Mouse (Mus musculus): ENCODE data around the gene Fam107b. TPM values are rescaled to one million over a fixed set of nuclear protein-coding genes. Genes with fewer than 3 reads are reported as not detected.
"Not testable (repeated sequence)": the region's sequence is repeated elsewhere in the genome, so short reads cannot be mapped to it uniquely, and the experiment has no call there.

The Fam107b gene
- polyA plus RNA-seq, 1 experiment: 14.7 TPM

- Histone ChIP-seq H3K4me3 (replicated peaks; ENCODE audit: extremely low read depth, low read depth, low read length) (no peak overlapping the region), H3K4me1 (ENCODE audit: control insufficient read depth, insufficient read depth, low read length) (no peaks in the 10 kb centered on the region; the same call in 1 of the 2 replicates)
- WGBS: 64% methylated on average over 9 of the region's 9 CpGs
- DNase-seq: no peak
- TF ChIP-seq POLR2A (IDR thresholded peaks at IDR 0.05; ENCODE audit: borderline replicate concordance, extremely low read depth, low read depth, low read length) (no peak), CTCF (IDR thresholded peaks at IDR 0.05; ENCODE audit: insufficient read depth, low read length) (no peak)
Measured at GRCm38 (mm10) chr2:3704311-3705162, 134.2 kb downstream of the Fam107b start.

GRCm38 (mm10) chr2:3705283-3705682, 135.0 kb downstream of the Fam107b start:
- WGBS: 35% methylated on average over 3 of the region's 3 CpGs
- H3K4me1 ChIP-seq (ENCODE audit: control insufficient read depth, insufficient read depth, low read length); DNase-seq; H3K4me3 ChIP-seq (replicated peaks; ENCODE audit: extremely low read depth, low read depth, low read length): not testable (repeated sequence)

- 83% methylated on average over 1 of the region's 1 CpGs for whole genome bisulfite sequencing
- H3K4me3 ChIP-seq (replicated peaks; ENCODE audit: extremely low read depth, low read depth, low read length): no peak overlapping the region
- no peak for DNase-seq
- TF ChIP-seq POLR2A (IDR thresholded peaks at IDR 0.05; ENCODE audit: borderline replicate concordance, extremely low read depth, low read depth, low read length) (no peak), CTCF (IDR thresholded peaks at IDR 0.05; ENCODE audit: insufficient read depth, low read length) (no peak)
- H3K4me1 ChIP-seq (ENCODE audit: control insufficient read depth, insufficient read depth, low read length): no peaks in the 10 kb centered on the region; the same call in 1 of the 2 replicates
Measured at GRCm38 (mm10) chr2:3707236-3707635, 136.9 kb downstream of the Fam107b start.

- H3K4me1 ChIP-seq (ENCODE audit: control insufficient read depth, insufficient read depth, low read length): no peaks in the 10 kb centered on the region
- DNase-seq: no peak
- no peak overlapping the region for H3K4me3 ChIP-seq (replicated peaks; ENCODE audit: extremely low read depth, low read depth, low read length)
- WGBS: 90% methylated on average over 4 of the region's 4 CpGs
- TF ChIP-seq POLR2A (IDR thresholded peaks at IDR 0.05; ENCODE audit: borderline replicate concordance, extremely low read depth, low read depth, low read length) (no peak), CTCF (IDR thresholded peaks at IDR 0.05; ENCODE audit: insufficient read depth, low read length) (no peak)
Measured at GRCm38 (mm10) chr2:3708621-3709020, 138.3 kb downstream of the Fam107b start.

- TF ChIP-seq POLR2A (IDR thresholded peaks at IDR 0.05; ENCODE audit: borderline replicate concordance, extremely low read depth, low read depth, low read length) (no peak), CTCF (IDR thresholded peaks at IDR 0.05; ENCODE audit: insufficient read depth, low read length) (no peak)
- no peak for DNase-seq
- Histone ChIP-seq H3K4me1 (ENCODE audit: control insufficient read depth, insufficient read depth, low read length) (no peaks in the 10 kb centered on the region), H3K4me3 (replicated peaks; ENCODE audit: extremely low read depth, low read depth, low read length) (no peak overlapping the region)
- WGBS: 94% methylated on average over 2 of the region's 2 CpGs
Measured at GRCm38 (mm10) chr2:3709882-3710281, 139.6 kb downstream of the Fam107b start.

GRCm38 (mm10) chr2:3710521-3710920, 140.2 kb downstream of the Fam107b start:
- no peak for TF ChIP-seq POLR2A (IDR thresholded peaks at IDR 0.05; ENCODE audit: borderline replicate concordance, extremely low read depth, low read depth, low read length)
- no peak for TF ChIP-seq CTCF (IDR thresholded peaks at IDR 0.05; ENCODE audit: insufficient read depth, low read length)
- Histone ChIP-seq H3K4me1 (ENCODE audit: control insufficient read depth, insufficient read depth, low read length) (no peaks in the 10 kb centered on the region), H3K4me3 (replicated peaks; ENCODE audit: extremely low read depth, low read depth, low read length) (no peak overlapping the region)
- no peak for DNase-seq
- WGBS: 87% methylated on average over 3 of the region's 3 CpGs

GRCm38 (mm10) chr2:3712369-3713042, 142.2 kb downstream of the Fam107b start:
- 36% methylated on average over 3 of the region's 3 CpGs for WGBS
- H3K4me3 ChIP-seq (replicated peaks; ENCODE audit: extremely low read depth, low read depth, low read length): no peak overlapping the region
- TF ChIP-seq CTCF (IDR thresholded peaks at IDR 0.05; ENCODE audit: insufficient read depth, low read length) (no peak), POLR2A (IDR thresholded peaks at IDR 0.05; ENCODE audit: borderline replicate concordance, extremely low read depth, low read depth, low read length) (no peak)
- DNase-seq: no peak
- H3K4me1 ChIP-seq (ENCODE audit: control insufficient read depth, insufficient read depth, low read length): no peaks in the 10 kb centered on the region

GRCm38 (mm10) chr2:3713212-3713681, 143.0 kb downstream of the Fam107b start:
- peak; percentile 95 for DNase-seq
- TF ChIP-seq CTCF (IDR thresholded peaks at IDR 0.05; ENCODE audit: insufficient read depth, low read length) (no peak), POLR2A (IDR thresholded peaks at IDR 0.05; ENCODE audit: borderline replicate concordance, extremely low read depth, low read depth, low read length) (peak; percentile 78; the same call in 1 of the 2 replicates)
- WGBS: under 1% methylated on average over 41 of the region's 41 CpGs
- H3K4me3 ChIP-seq (replicated peaks; ENCODE audit: extremely low read depth, low read depth, low read length): peak overlapping the region; percentile 79
- H3K4me1 ChIP-seq (ENCODE audit: control insufficient read depth, insufficient read depth, low read length): no peaks in the 10 kb centered on the region

- Histone ChIP-seq H3K4me1 (ENCODE audit: control insufficient read depth, insufficient read depth, low read length) (no peaks in the 10 kb centered on the region), H3K4me3 (replicated peaks; ENCODE audit: extremely low read depth, low read depth, low read length) (peak overlapping the region; percentile 79)
- DNase-seq: peak; percentile 23
- TF ChIP-seq POLR2A (IDR thresholded peaks at IDR 0.05; ENCODE audit: borderline replicate concordance, extremely low read depth, low read depth, low read length): no peak
- TF ChIP-seq CTCF (IDR thresholded peaks at IDR 0.05; ENCODE audit: insufficient read depth, low read length): no peak
- WGBS: 2% methylated on average over 35 of the region's 38 CpGs
Measured at GRCm38 (mm10) chr2:3713682-3714361, 143.5 kb downstream of the Fam107b start.

All from lung, adult 2 months (tissue).